Mouse (Mus musculus): ENCODE measurements at regions not wholly inside any gene's neighbourhood (a gene's known extent, or its start where the extent isn't known, plus 50 kb on each side); places are given as distances from the start of the nearest gene placed in this dataset.

DNA sequence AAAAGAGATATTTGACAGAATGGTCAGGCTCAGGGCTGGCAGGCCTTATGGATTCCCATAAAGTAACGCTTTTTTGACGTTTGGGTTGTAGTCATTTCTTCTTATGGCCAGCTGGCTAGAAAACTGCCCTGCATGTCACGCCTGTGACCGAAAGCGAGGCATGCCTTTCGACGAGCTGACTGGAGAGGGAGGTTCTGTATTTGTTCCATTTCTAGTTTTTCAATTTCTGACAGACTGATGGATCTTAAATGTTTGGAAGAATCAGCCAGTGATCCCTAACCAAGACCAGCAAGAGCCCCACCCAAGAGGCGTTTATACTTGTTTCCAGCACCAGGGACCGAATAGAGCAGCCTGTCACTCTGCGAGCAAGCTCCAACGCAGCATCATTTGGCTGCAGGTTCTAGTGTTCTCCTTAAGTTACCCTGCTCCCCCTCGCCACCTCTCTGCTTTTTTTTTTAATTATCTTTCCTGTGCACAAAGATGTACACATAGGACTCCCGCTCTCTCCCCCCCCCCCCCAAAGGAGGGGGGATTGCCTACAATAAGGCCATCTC, 243.2 kb upstream of the Gm6793 start:
- no peak for TF ChIP-seq CTCF (IDR thresholded peaks at IDR 0.05; ENCODE audit: low read depth)
- TF ChIP-seq EP300 (IDR thresholded peaks at IDR 0.05; ENCODE audit: low read depth) = no peak
